Mouse (Mus musculus) mesoderm, embryonic 11.5 days (tissue): Measurements from ENCODE around the gene Vmn2r109.
"Not testable (repeated sequence)": the region's sequence is repeated elsewhere in the genome, so short reads cannot be mapped to it uniquely, and the experiment has no call there.

ENCODE experiments used
- DNase-seq: peaks from one replicate; pipeline ENCODE4 v3.0.0-alpha.2; 2012; ENCODE audit warnings: low read depth, low spot score

The Vmn2r109 gene

GRCm38 (mm10) chr17:20564656-20565055 lies at the start of gene Vmn2r109:
Gene Vmn2r109, minus strand, starts transcription at chr17:20564756.
- DNase-seq, result no peak

GRCm38 (mm10) chr17:20596323-20596722 lies 31.8 kb upstream of the Vmn2r109 start, which contains the start of gene Vmn2r110:
Gene Vmn2r110, minus strand, starts transcription at chr17:20596423.
- no peak for DNase-seq

- DNase-seq, result not testable (repeated sequence)
Observed at GRCm38 (mm10) chr17:20508247-20508646, 56.3 kb downstream of the Vmn2r109 start.

- no peak for DNase-seq
Observed at GRCm38 (mm10) chr17:20497858-20498257, 66.7 kb downstream of the Vmn2r109 start, which contains the start of gene Vmn1r225. Gene Vmn1r225, plus strand, starts transcription at chr17:20498158.
